Mouse (Mus musculus) MEL-GATA-1-ER (cell line): ENCODE measurements around the gene Gosr2.

Source experiments
- DNase-seq: peaks from one replicate; pipeline ENCODE4 v3.0.0-alpha.2; 2012; ENCODE audit warnings: low read depth; ENCODE audit errors: extremely low read depth

The Gosr2 gene

GRCm38 (mm10) chr11:103647921-103648620 lies 49.6 kb downstream of the Gosr2 start:
- DNase-seq: no peak

- no peak for DNase-seq
Observed at GRCm38 (mm10) chr11:103646301-103646700, 51.4 kb downstream of the Gosr2 start.

- DNase-seq: no peak
Observed at GRCm38 (mm10) chr11:103645731-103646130, 52.0 kb downstream of the Gosr2 start.

- no peak for DNase-seq
Observed at GRCm38 (mm10) chr11:103643211-103643610, 54.5 kb downstream of the Gosr2 start.

- DNase-seq: peak; percentile 18
Observed at GRCm38 (mm10) chr11:103639407-103639946, 58.2 kb downstream of the Gosr2 start.

GRCm38 (mm10) chr11:103638790-103639189 lies 58.9 kb downstream of the Gosr2 start, which contains the start of gene Lyzl6:
TSS of gene Lyzl6 (minus strand) at chr11:103638890.
- no peak for DNase-seq

GRCm38 (mm10) chr11:103636261-103636660 lies 61.4 kb downstream of the Gosr2 start:
- no peak for DNase-seq

GRCm38 (mm10) chr11:103635481-103635880 lies 62.2 kb downstream of the Gosr2 start:
- no peak for DNase-seq

- DNase-seq: no peak
Observed at GRCm38 (mm10) chr11:103634806-103635205, 62.9 kb downstream of the Gosr2 start.

GRCm38 (mm10) chr11:103627453-103627852 lies 70.2 kb downstream of the Gosr2 start:
- DNase-seq: no peak
